Mouse (Mus musculus): ENCODE results near the gene Sox30.

The Sox30 gene

DNA sequence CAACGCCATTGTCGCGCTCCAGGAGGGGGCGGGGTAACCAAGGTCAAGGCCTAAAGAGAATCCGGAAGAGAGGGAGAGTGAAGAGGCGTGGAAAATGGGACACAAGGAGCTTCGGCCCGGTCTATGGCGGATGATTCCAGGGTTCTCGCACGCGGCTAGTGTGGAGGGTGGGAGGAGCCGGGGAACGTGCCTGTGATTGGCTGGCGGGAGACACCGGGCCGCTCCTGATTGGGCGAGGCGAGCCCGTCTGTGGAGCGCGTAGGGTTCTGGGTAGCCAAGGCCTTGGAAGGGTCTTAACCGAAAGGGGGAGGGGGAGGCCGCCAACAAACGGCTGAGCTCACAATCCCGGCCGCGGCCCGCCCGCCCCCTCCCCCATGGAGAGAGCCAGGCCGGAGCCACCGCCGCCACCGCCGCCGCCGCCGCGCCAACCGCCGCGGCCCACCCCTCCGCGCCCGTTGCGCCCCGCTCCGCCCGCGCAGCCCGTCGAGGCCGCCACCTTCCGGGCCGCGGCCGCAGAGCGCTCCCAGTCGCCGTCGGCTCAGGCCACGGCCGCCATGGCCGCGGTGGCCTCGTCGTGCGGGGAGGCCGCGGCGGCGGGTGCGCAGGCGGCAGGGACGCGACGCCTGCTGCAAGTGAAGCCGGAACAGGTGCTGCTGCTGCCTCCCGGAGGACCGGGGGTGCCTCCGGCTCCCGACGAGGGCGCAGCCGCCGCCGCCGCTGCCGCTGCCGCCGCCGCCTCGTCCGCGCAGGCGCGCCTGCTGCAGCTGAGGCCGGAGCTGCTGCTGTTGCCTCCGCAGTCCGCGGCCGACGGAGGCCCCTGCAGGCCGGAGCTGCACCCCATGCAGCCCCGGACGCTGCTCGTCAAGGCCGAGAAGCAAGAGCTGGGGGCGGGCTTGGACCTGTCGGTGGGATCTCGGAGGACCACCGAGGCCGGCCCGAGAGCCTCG lies at the start of gene Sox30:
Sox30 (plus strand) TSS at position 365 of the 947 bp plus-strand sequence.
- peak; percentile 74 for DNase-seq (ENCODE audit: extremely low spot score, low spot score)

DNA sequence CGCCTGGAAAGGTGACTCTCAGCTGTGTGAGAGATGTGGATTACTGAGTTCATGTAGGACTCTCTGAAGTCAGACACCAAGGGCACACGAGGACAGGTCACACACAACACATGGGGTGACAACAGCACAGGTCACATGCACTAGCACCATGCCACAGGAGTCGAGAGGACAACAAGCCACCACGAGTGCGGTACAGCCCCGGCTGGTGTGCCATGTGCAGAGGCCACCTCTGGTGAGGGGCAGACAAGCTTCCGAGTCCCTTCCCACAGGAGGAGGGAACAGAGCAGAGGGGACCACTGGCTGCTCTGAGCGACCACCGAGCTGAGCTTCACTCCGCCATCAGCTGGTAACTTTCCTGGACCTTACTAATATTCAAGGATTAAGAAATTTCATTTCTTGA lies 47.3 kb upstream of the Sox30 start:
- DNase-seq (ENCODE audit: extremely low spot score, low spot score) = no peak

DNA sequence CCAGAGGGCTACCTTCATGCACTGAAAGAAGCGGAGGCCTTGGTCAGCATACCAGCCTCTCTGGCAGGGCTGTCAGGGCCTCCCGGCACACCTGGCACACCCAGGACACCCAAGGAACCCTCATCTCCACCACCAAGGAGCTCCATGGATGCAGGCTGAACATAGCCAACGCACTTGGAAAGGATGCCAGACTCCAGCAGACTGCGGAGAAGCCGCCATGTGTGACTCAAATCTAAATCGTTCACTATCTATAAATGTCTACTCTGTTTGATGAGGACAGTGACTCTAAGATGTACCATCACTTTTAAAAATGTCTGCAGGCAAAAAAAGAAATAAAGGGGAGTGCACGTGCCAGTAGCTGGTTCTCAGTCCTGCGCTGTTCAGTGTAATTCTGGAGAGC lies 42.6 kb upstream of the Sox30 start:
- DNase-seq (ENCODE audit: extremely low spot score, low spot score) = no peak

DNA sequence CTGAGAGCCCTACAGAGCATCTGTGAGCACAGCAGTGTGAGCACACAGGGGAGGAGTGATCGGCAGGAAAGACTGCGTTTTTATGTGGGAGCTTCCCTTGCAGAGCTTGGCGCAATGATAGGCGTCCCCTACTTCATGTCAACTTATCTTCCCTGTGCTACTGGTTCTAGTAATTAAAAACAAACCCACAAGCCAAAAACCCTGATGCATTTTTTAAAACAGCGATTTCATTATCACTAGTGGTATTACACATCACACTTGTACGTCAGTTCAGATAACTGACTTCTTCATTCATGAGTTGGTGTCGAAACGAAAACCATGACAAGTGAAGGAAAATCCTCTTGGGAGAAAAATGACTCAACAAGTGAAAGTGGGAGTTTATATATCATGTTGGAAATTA lies 41.2 kb upstream of the Sox30 start:
- DNase-seq (ENCODE audit: extremely low spot score, low spot score) = no peak

DNA sequence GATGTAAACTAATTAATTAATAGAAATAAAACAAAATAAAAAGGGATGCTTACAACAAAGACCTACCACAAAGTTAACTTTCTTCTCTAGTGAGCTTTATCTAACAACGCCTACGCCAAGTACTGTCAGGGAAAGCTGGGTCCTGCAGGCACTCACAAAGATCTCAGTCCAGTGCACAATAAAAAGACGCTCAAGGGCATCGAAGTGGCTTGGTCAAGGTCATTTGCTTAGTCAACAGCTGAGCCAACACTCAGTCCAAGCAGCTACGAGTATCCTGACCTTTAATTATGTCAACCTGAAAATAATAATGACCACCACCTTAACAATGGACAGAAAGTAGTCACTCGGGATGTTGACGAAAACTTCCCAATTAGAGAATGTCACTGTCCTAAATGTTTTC lies 37.8 kb upstream of the Sox30 start:
- DNase-seq (ENCODE audit: extremely low spot score, low spot score) = no peak

DNA sequence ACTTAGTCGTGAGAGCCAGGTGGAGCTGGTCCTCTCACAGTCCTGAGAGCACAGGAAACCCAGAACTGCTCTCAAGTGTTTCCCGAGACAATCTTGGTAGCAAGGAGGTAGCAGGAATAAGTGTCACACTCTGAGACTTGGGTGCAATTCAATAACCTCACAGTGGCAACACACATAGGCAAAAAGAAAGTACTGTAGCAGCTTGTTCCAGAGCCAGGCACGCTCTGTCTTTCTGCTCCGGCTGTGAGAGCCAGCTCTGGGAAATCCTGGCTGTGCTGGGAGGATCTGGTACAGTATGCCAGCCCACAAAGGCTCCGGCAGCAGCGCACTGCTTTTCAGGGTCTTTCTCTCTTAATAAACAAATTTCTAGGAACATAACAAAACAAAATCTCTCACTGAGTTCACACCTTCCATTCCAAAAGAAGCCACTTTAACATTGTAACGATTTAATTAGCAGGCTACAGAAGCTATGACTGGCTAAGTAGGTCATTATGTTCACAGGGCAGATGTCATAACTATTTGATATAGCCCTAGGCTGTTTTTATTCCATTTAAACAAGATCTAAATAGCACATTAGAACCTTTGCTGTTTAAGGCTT lies 36.9 kb upstream of the Sox30 start:
- no peak for DNase-seq (ENCODE audit: extremely low spot score, low spot score)

DNA sequence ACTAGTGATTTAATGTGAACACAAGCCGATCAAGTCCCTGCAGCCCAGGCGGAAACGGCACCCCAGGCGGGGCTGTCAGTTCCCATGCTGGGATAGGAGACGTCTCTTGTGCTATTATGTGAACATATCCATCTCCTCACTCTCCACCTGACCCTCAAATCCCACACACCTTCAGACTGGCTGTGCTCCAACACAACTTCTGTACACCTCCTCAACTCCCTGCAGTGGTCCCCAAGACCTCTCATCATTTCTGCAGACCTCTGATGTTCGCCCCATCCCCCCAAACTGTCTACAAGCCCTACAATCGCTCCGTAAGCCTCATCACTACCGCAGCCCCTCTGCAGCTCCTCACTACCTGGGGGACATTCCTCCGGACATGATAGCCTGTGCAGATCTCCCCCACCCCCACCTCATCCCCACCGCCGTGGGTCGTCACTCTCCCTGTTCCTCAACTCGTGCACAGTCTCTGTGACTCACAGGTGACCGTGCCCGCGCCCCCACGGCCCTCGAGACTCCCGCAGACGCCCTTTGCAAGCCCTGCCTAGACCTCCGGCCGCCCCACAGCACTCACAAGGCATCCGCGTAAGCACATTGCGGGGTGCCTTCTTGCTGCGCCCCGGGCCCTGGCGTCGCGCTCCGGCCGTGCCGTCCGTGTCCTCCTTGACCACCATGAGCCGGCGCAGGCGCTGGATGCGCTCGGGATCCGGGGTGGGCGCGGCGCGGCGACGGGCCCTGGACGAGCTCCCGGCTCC lies 36.0 kb upstream of the Sox30 start:
- DNase-seq (ENCODE audit: extremely low spot score, low spot score) = peak; percentile 39

DNA sequence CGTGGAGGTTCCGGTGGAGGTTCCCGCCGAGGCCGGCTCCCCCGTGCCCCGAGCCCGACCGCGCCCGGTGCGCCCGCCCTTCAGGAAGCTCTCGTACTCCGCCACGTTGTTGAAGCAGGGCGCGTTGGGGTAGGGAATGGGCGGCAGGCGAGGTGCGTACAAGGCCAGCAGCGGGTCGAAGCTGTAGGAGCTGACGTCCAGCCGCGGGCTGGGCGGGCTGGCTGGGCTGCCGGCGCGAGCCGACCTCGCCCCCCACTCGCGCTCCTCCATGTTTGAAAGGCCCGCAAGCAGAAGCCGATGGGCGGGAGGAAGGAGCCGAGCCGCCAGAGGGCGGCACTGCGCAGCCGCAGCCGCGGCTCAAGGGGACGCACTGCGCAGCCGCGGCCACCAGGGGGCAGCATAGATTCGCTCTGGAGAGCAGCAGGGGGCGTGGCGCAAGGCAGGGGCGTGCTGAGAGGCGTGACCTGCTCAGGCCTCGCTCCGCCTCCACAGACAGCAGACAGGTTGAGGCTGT lies 35.4 kb upstream of the Sox30 start, which contains the start of gene Lsm11:
Lsm11 (minus strand) TSS at position 293 of the 514 bp plus-strand sequence.
- DNase-seq (ENCODE audit: extremely low spot score, low spot score) = peak; percentile 99

DNA sequence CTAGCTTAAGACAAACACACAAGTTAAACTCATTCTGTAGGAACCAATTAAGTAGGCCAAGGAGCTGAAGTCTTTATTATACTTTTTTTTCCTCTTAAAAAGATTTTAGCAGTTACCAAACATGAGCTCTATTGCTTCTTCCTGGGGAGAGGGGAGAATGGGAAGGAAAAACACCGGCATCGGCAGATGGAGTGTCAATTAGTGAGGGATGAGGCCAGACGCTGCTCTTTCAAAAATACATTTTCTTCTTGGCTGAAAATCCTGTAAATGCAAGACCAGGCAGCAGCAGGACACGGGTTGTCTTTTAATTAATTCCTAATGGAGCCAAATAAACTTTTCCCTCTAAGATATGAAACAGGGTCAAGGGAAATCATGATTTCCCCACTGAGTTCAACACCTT lies 33.3 kb upstream of the Sox30 start:
- DNase-seq (ENCODE audit: extremely low spot score, low spot score) = no peak

DNA sequence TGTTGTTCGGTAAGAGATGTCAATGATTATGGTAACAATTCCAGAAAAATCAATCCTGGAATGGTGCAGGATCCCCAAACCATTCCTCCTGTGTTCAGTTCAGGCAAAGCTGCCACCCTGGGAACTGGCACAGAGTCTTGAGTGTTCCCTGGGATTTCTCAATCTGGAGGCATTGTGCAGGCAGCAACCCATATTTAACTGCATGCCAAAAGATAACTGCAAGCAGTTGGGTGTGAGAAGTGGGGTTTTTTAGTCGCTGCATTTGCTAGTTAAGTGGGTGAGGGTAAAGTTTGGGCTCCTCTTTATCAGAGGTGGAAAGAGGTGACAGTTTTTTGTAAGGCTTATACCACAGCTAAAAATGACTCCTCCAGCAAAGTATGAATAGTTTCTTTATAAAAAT lies 32.6 kb upstream of the Sox30 start:
- DNase-seq (ENCODE audit: extremely low spot score, low spot score) = no peak

DNA sequence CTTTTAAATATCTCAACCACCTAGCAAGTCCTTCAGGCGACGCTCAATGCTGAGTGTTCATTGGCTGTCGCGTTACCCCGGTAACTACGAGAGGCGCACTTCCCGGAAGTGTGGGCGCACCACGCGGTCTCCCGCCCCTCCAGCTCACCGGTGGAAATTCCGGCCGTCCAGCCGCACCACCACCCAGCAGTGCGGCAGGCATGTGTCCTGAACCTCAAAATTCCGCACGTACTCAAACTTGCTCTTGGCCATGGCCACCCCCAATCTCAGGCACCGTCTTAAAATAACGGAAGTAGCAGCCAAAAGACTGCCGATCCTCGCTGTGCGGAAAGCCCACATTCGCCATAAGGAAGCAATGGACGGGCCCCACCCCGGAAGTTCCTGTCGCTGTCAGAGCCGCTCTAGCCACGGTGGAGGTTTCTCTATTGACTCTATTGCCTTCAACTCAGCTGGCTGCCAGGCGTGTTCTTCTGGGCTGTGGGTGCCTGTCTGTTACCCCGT lies 24.9 kb upstream of the Sox30 start, which contains the start of gene Thg1l:
Thg1l (minus strand) TSS at position 368 of the 501 bp plus-strand sequence.
- DNase-seq (ENCODE audit: extremely low spot score, low spot score) = peak; percentile 94

DNA sequence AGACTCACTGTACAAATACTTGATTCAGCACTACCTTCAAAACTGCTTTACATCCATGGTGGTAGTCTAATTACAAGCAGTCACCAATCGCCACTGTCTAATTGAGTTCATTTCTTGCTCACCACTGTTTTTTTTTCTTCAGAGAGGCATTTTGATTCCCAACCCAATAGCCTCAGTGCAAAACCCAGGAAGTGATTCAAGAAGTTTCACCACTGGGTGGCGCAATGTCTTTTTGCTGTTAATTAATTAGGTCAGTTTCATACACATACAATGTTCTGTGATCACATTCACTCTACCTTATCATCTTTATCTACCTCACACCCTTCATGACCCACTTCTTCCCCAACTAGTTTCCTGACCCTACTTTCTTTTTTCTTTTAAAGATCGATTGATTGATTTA lies 20.5 kb upstream of the Sox30 start:
- no peak for DNase-seq (ENCODE audit: extremely low spot score, low spot score)

DNA sequence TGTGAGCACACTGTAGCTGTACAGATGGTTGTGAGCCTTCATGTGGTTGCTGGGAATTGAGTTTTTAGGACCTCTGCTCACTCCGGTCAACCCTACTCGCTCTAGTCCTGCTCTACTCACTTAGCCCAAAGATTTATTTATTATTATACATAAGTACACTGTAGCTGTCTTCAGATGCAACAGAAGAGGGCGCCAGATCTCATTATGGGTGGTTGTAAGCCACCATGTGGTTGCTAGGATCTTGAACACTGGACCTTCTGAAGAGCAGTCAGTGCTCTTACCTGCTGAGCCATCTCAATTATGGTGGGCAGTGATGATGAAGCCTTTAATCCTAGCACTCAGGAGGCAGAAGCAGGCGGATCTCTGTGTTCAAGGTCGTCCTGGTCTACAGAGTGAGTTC lies 20.1 kb upstream of the Sox30 start:
- DNase-seq (ENCODE audit: extremely low spot score, low spot score) = no peak

DNA sequence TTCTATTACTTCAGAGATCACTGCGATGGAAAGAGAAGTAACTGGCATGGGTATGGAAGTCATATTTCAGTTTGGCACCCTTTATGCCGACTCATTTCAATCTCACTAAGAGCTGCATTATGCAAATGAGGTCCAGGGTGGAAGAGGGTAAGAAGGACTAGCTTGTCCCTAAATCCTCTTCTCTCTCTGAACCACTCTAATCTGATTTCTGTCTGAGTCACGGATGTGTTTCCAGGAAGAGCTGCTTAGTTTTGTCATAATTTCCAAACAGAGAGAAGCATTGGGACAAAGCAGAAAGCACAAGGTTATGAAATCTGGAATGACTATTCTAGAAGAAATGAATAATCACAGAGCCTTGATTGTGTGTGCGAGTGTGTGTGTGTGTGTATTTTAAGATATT lies 13.2 kb upstream of the Sox30 start:
- no peak for DNase-seq (ENCODE audit: extremely low spot score, low spot score)

DNA sequence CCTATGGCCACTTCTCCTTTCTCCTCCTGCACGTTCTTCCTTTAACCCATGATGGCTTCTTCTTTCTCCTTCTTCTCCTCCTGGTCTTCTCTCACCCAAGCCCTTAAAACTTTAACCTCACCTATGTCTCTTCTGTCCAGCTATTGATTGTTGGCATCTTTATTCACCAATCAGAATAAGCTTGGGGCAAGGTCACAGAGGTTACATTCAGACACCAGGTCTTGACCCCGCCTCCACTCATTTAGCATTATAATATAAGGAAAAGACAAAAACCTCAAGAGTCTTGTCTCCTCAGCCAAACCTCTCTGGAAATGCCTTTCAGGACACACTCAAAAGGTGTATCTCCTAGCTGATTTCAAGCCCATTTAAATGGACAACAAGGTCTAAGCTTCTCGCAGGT lies 11.6 kb upstream of the Sox30 start:
- no peak for DNase-seq (ENCODE audit: extremely low spot score, low spot score)

DNA sequence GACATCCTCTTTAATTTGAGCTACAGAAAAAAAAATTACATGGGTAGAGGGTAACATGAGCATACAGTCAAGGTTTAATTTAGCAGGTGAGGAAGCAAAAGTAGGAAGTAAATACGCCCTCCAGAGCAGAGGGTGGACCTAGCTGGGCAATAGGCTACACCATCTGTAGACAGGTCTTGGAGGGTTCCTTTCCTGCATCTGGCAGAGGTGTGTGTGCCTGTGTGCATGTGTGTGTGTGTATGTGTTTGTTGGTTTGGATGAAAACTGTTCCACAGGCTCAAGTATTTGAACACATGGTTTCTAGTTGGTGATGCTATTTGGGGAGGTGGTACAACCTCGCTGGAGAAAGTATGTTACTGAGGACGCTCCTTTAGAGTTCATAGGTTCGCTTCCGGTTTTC lies 6.5 kb upstream of the Sox30 start:
- no peak for DNase-seq (ENCODE audit: extremely low spot score, low spot score)

DNA sequence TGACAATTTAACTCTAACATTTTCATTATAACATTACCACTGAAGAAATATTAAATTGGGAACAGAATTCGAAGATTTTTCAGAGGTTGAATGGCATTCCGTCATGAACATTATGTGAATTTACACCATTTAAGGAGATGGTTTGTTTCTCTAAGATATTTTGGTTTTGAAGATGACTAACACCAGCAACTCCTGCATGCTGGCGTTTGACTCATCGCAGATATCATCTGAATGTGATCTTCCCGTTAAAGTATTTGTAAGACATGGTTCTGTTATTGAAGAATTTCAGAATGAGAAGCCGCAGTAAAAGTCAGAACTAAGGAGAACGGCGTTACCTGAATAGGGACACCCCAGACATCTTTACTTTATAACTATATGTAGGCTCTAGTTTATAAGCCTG lies 5.6 kb upstream of the Sox30 start:
- DNase-seq (ENCODE audit: extremely low spot score, low spot score) = no peak

DNA sequence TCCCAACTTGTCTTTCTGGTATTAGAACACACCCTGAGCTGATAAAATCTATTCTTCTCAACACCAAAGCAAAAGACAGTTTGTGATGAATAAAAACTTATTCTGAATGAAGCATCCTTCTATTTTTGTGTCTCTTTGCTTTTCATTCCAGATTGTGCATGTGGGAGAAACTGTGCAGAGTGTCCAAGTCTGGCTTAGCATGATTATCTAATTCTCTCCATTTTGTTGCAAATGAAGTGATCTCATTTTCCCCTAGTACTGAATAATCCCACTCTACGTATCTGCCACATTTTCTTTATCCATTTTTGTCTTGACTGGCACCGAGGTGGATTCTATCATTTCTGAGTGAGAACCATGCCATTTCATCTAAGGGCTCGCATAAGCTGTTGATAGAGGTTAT lies 4.0 kb upstream of the Sox30 start:
- no peak for DNase-seq (ENCODE audit: extremely low spot score, low spot score)

DNA sequence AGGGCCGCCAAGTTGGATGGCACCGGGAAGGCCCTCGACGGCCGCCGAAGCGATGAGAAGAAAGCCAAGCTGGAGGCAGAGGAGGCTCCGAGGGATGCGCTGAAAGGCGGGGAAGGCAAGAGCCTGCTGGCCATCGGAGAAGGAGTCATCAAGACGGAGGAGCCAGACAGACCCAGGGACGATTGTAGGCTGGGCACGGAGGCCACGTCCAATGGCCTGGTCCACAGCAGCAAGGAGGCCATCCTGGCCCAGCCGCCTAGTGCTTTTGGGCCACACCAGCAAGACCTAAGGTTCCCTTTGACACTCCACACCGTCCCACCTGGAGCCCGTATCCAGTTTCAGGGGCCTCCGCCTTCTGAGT lies 763 bp downstream of the Sox30 start:
- no peak for DNase-seq (ENCODE audit: extremely low spot score, low spot score)

DNA sequence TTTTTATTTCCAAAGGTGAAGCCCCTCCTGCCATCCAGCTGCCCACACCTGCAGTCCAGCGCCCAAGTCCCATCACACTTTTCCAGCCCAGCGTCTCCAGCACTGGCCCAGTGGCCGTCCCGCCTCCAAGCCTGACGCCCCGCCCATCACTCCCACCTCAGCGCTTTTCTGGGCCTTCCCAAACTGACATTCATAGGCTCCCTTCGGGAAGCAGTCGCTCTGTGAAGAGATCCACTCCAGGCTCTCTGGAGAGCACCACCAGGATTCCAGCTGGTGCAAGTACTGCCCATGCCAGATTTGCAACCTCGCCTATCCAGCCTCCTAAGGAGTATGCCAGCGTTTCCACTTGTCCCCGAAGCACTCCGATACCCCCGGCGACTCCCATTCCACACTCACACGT lies 11.5 kb downstream of the Sox30 start:
- peak; percentile 31 for DNase-seq (ENCODE audit: extremely low spot score, low spot score)

DNA sequence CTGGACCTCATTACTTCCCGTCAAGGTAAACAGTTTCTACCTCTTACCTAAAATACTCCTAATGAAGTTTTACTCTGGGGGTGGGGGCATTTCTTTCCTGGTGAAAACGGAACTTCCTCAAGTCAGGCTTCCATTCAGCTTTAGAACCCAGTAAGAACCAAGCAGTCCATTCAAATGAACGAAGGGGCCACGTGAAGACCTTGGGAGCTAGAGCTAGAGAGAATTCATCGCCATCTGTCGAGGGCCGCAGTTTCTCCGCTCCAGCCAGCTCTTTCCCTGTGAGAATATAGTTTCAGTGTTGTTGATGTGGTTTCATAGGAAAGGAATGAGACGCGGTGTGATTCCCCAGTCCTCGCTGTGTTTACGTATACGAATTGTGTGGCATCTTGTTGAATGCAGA lies 12.0 kb downstream of the Sox30 start:
- DNase-seq (ENCODE audit: extremely low spot score, low spot score) = no peak

DNA sequence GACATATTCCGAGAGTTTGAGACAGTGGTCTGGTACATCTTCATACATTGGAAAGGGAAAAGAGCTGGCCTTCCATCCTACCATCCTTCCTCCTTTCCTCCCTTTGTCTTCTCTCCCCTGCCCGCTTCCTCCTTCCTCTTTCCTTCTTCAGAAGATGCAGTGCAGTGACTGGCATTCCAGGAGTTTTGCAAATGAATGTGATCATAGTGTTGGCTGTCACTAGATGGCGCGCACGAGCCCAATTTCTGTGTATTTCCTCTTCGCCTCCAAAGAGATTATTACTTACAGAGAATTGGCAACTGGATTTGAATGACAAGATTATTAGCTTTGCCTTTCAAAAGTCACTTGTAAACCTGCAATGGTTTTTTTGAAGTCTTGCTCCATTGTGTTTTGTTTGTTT lies 36.0 kb downstream of the Sox30 start:
- peak; percentile 77 for DNase-seq (ENCODE audit: extremely low spot score, low spot score)

Measured in neural tube, embryonic 10.5 days (tissue).